Mouse (Mus musculus): Measurements from ENCODE around the gene Txn1. TPM values are rescaled to one million over a fixed set of nuclear protein-coding genes. Genes with fewer than 3 reads are reported as not detected.

Gene Txn1
- polyA plus RNA-seq, 1 experiment from 2014 or later, result 294 TPM

Other genes starting within 250 kb of the Txn1 start
- 8.6 and 12.0 TPM in 2 replicates for gene Akap2, start 238.8 kb downstream of the Txn1 start, polyA plus RNA-seq (2014; fragmentation: Nextera tagmentation; extraction: Ambion mirVana)
- 0.33 and 0.39 TPM in 2 replicates for gene D630039A03Rik, start 40.1 kb downstream of the Txn1 start, polyA plus RNA-seq (2014; fragmentation: Nextera tagmentation; extraction: Ambion mirVana)
- not detected in 2 replicates for gene Txndc8, start 52.7 kb upstream of the Txn1 start, polyA plus RNA-seq (2014; fragmentation: Nextera tagmentation; extraction: Ambion mirVana)

Data from neural tube, embryonic 14.5 days (tissue).